Mouse (Mus musculus) MEL (cell line): ENCODE results near the gene Mafk. TPM values are rescaled to one million over a fixed set of nuclear protein-coding genes. Genes with fewer than 3 reads are reported as not detected.

Experiments
- DNase-seq: peaks from one replicate; pipeline ENCODE4 v3.0.0; 2011; ENCODE audit warnings: low read depth, low spot score
- H3K27ac ChIP-seq: 2 replicates; pipeline ENCODE4 v1.5.1; 2012; ENCODE audit warnings: low read depth, mild to moderate bottlenecking, control low read depth, low read length, moderate library complexity; ENCODE audit not compliant: control insufficient read depth
- H3K27me3 ChIP-seq, 2 experiments: fragments of 150-350 bp in 1 of 2; sonication (generic) in 1 of 2; 2 replicates each; pipeline ENCODE4 v1.6.1; 2012; ENCODE audit warnings: low read length in 2 of 2, mild to moderate bottlenecking in 2 of 2, improper control_type of control experiment in 1 of 2, moderate library complexity in 1 of 2; ENCODE audit not compliant: insufficient read depth in 2 of 2, control insufficient read depth in 1 of 2
- H3K36me3 ChIP-seq, 2 experiments: 2 replicates each; pipeline ENCODE4 v1.6.1; 2012 to 2014; ENCODE audit warnings: low read length in 2 of 2, improper control_type of control experiment in 1 of 2, inconsistent platforms in 1 of 2, mild to moderate bottlenecking in 1 of 2; ENCODE audit not compliant: insufficient read depth in 2 of 2, control insufficient read depth in 1 of 2
- H3K4me1 ChIP-seq, 2 experiments: fragments of 150-350 bp in 1 of 2; sonication (generic) in 1 of 2; 2 replicates each; pipeline ENCODE4 v1.6.1; 2012; ENCODE audit warnings: low read length in 2 of 2, improper control_type of control experiment in 1 of 2, mild to moderate bottlenecking in 1 of 2; ENCODE audit not compliant: insufficient read depth in 2 of 2, control insufficient read depth in 1 of 2
- H3K4me3 ChIP-seq, 2 experiments: fragments of 150-350 bp in 1 of 2; sonication (generic) in 1 of 2; 2 replicates each; pipeline ENCODE4 v1.5.1; 2012; ENCODE audit warnings: low read depth in 2 of 2, low read length in 2 of 2, mild to moderate bottlenecking in 2 of 2, moderate library complexity in 2 of 2, control low read depth in 1 of 2, improper control_type of control experiment in 1 of 2; ENCODE audit not compliant: control insufficient read depth in 1 of 2, insufficient read depth in 1 of 2
- H3K79me2 ChIP-seq: 2 replicates; pipeline ENCODE4 v1.6.1; 2012; ENCODE audit warnings: mild to moderate bottlenecking, low read length, moderate library complexity; ENCODE audit not compliant: control insufficient read depth, poor library complexity, insufficient read depth
- H3K9ac ChIP-seq: 2 replicates; pipeline ENCODE4 v1.6.1; 2012; ENCODE audit warnings: low read depth, mild to moderate bottlenecking, control low read depth, low read length, moderate library complexity; ENCODE audit not compliant: control insufficient read depth, poor library complexity, severe bottlenecking
- H3K9me3 ChIP-seq: fragments of 150-350 bp; sonication (generic); replicated peaks from 2 replicates; pipeline ENCODE4 v1.6.1; 2012; ENCODE audit warnings: mild to moderate bottlenecking, low read length, improper control_type of control experiment, moderate library complexity; ENCODE audit not compliant: insufficient read depth
- CTCF ChIP-seq, 3 experiments: IDR thresholded peaks in 2 of 3; conservative IDR thresholded peaks in 1 of 3; 2 replicates each; pipeline ENCODE4 v1.5.1; 2011 to 2012; ENCODE audit warnings: low read length in 3 of 3, low read depth in 2 of 3, mild to moderate bottlenecking in 2 of 3, improper control_type of control experiment in 1 of 3, inconsistent platforms in 1 of 3, mixed read lengths in 1 of 3, moderate library complexity in 1 of 3; ENCODE audit not compliant: control insufficient read depth in 1 of 3, insufficient read depth in 1 of 3, poor library complexity in 1 of 3, severe bottlenecking in 1 of 3
- GATA1 ChIP-seq: IDR thresholded peaks from 2 replicates; pipeline ENCODE4 v1.6.1; 2011; ENCODE audit warnings: low read depth, low read length, improper control_type of control experiment
- JUND ChIP-seq: IDR thresholded peaks from 2 replicates; pipeline ENCODE4 v1.6.1; 2011; ENCODE audit warnings: low read depth, mild to moderate bottlenecking, improper control_type of control experiment, low read length
- KAT2A ChIP-seq: conservative IDR thresholded peaks from 2 replicates; pipeline ENCODE4 v1.6.1; 2012; ENCODE audit warnings: low read depth, low read length, improper control_type of control experiment, inconsistent platforms
- MAX ChIP-seq: IDR thresholded peaks from 2 replicates; pipeline ENCODE4 v1.6.1; 2011; ENCODE audit warnings: low read length, improper control_type of control experiment
- MAZ ChIP-seq: IDR thresholded peaks from 2 replicates; pipeline ENCODE4 v1.6.1; 2012; ENCODE audit warnings: low read depth, mild to moderate bottlenecking, inconsistent platforms, low read length, improper control_type of control experiment
- MXI1 ChIP-seq: IDR thresholded peaks from 2 replicates; pipeline ENCODE4 v1.6.1; 2011; ENCODE audit warnings: mild to moderate bottlenecking, low read depth, low read length, improper control_type of control experiment
- NELFE ChIP-seq: IDR thresholded peaks from 2 replicates; pipeline ENCODE4 v1.6.1; 2011; ENCODE audit warnings: low read depth, low read length, improper control_type of control experiment
- POLR2AphosphoS2 ChIP-seq: IDR thresholded peaks from 2 replicates; pipeline ENCODE4 v1.6.1; 2011; ENCODE audit warnings: low read length, improper control_type of control experiment
- RCOR1 ChIP-seq: IDR thresholded peaks from 2 replicates; pipeline ENCODE4 v1.6.1; 2012; ENCODE audit warnings: low read depth, mild to moderate bottlenecking, inconsistent platforms, low read length, improper control_type of control experiment
- SIN3A ChIP-seq: IDR thresholded peaks from 2 replicates; pipeline ENCODE4 v1.6.1; 2012; ENCODE audit warnings: low read length, improper control_type of control experiment, inconsistent platforms
- TAL1 ChIP-seq: IDR thresholded peaks from 2 replicates; pipeline ENCODE4 v1.6.1; 2012; ENCODE audit warnings: mild to moderate bottlenecking, inconsistent platforms, low read length, moderate library complexity, mixed read lengths
- ZC3H11A ChIP-seq: IDR thresholded peaks from 2 replicates; pipeline ENCODE4 v1.6.1; 2012; ENCODE audit warnings: low read depth, mild to moderate bottlenecking, inconsistent platforms, low read length, improper control_type of control experiment
- ZMIZ1 ChIP-seq: IDR thresholded peaks from 2 replicates; pipeline ENCODE4 v1.6.1; 2012; ENCODE audit warnings: low read depth, mild to moderate bottlenecking, inconsistent platforms, low read length, improper control_type of control experiment, moderate library complexity
- polyA plus RNA-seq, 2 experiments: library from polyadenylated mRNA; stranded (reverse) in 1 of 2; unstranded in 1 of 2; fragments of >175 nt in 1 of 2; fragments of >200 nt in 1 of 2; gene quantifications; 2 replicates each; pipeline versions ENCODE4 v1.2.1 to v1.2.4; 2012; ENCODE audit warnings: low replicate concordance in 2 of 2, low read depth in 1 of 2; ENCODE audit not compliant: insufficient read length in 2 of 2, insufficient read depth in 1 of 2, missing spikeins in 1 of 2
- total RNA-seq: library from RNA; depleted of rRNA; stranded (reverse); fragments of 300-350 nt; gene quantifications from 2 replicates; pipeline ENCODE4 v1.2.3, GENCODE M21; 2012

Gene Mafk
- total and polyA plus RNA-seq, 3 experiments = 56.5 to 62.1 TPM; not detected in 1

- H3K4me3 ChIP-seq = no peak overlapping the region
- H3K27ac ChIP-seq = no peak overlapping the region
- H3K4me1 ChIP-seq = no peaks in the 10 kb centered on the region
Measured at GRCm38 (mm10) chr5:139781406-139781805, 9.9 kb upstream of the Mafk start.

GRCm38 (mm10) chr5:139789466-139789865, 1.8 kb upstream of the Mafk start:
- H3K36me3 ChIP-seq = peaks cover 0 to 9% of the 10 kb centered on the region in 2 experiments; a peak in 2 of 4 replicates
- no peak for DNase-seq
- H3K27me3 ChIP-seq = peaks cover 0 to 1% of the 10 kb centered on the region in 2 experiments; a peak in 2 of 4 replicates
- H3K4me3 ChIP-seq = no peak overlapping the region
- TF ChIP-seq GATA1 (no peak), CTCF (IDR thresholded peaks at IDR 0.05 in 2 of 3, conservative IDR thresholded peaks at IDR 0.05 in 1 of 3; ENCODE audit: control insufficient read depth in 1 of 3, insufficient read depth in 1 of 3, low read depth in 2 of 3, low read length in 3 of 3, poor library complexity in 1 of 3, severe bottlenecking in 1 of 3) (peak in 2 of 3 experiments; percentile 2 to 14; a peak in 1 of 6 replicates)
- no peak overlapping the region for H3K9ac ChIP-seq
- no peak overlapping the region for H3K27ac ChIP-seq
- peaks cover 6 to 11% of the 10 kb centered on the region in 2 experiments for H3K4me1 ChIP-seq
- peaks cover 30% of the 10 kb centered on the region for H3K79me2 ChIP-seq
- H3K9me3 ChIP-seq = no peaks in the 10 kb centered on the region

More at GRCm38 (mm10) chr5:139781406-139781805, 9.9 kb upstream of the Mafk start:
- TF ChIP-seq JUND = no peak
- no peak for TF ChIP-seq POLR2AphosphoS2
- TF ChIP-seq NELFE = no peak
- TF ChIP-seq CTCF (IDR thresholded peaks at IDR 0.05 in 2 of 3, conservative IDR thresholded peaks at IDR 0.05 in 1 of 3; ENCODE audit: control insufficient read depth in 1 of 3, insufficient read depth in 1 of 3, low read depth in 2 of 3, low read length in 3 of 3, poor library complexity in 1 of 3, severe bottlenecking in 1 of 3) = no peak
- TF ChIP-seq ZMIZ1 = no peak
- TF ChIP-seq KAT2A = no peak
- no peak for TF ChIP-seq TAL1
- no peak for TF ChIP-seq MXI1
- no peak for TF ChIP-seq MAZ
- TF ChIP-seq ZC3H11A = no peak
- DNase-seq = no peak
- Histone ChIP-seq H3K9me3 (no peaks in the 10 kb centered on the region), H3K27me3 (peaks cover 0 to 4% of the 10 kb centered on the region in 2 experiments; a peak in 2 of 4 replicates), H3K9ac (no peak overlapping the region), H3K79me2 (no peaks in the 10 kb centered on the region), H3K36me3 (no peaks in the 10 kb centered on the region)

- no peaks in the 10 kb centered on the region for H3K9me3 ChIP-seq
- H3K27ac ChIP-seq = peak overlapping the region; percentile 91
- TF ChIP-seq SIN3A (peak; percentile 4; the same call in 1 of the 2 replicates), GATA1 (peak; percentile 41), MAX (no peak), RCOR1 (no peak), MXI1 (peak; percentile 17; the same call in 1 of the 2 replicates)
- TF ChIP-seq, all 39 proteins: peak for 3
- DNase-seq = peak; percentile 63
- Histone ChIP-seq H3K27me3 (no peaks in the 10 kb centered on the region), H3K79me2 (peaks cover 58% of the 10 kb centered on the region), H3K4me3 (peak overlapping the region; percentile 78 to 94), H3K9ac (peak overlapping the region; percentile 97), H3K36me3 (peaks cover 0 to 12% of the 10 kb centered on the region in 2 experiments; a peak in 3 of 4 replicates), H3K4me1 (peaks cover 7 to 20% of the 10 kb centered on the region in 2 experiments)
Measured at GRCm38 (mm10) chr5:139792159-139792775, 954 bp downstream of the Mafk start.
